Mouse (Mus musculus) neural tube, embryonic 13.5 days (tissue): ENCODE results near the gene Acvr2a. TPM values are rescaled to one million over a fixed set of nuclear protein-coding genes. Genes with fewer than 3 reads are reported as not detected.

Experiments used
- ATAC-seq: fragments of 200-750 bp; cut with Nextera tagmentation; 2 replicates; pipeline ENCODE4 v1.8.0; 2017; ENCODE audit warnings: low read depth, mild to moderate bottlenecking, moderate TSS enrichment, moderate library complexity
- H3K27ac ChIP-seq: fragments of 300-500 bp; sonication (generic); replicated peaks from 2 replicates; pipeline ENCODE4 v1.5.1; 2015; ENCODE audit warnings: moderate library complexity, mild to moderate bottlenecking, inconsistent platforms
- H3K27me3 ChIP-seq: fragments of 300-500 bp; sonication (generic); 2 replicates; pipeline ENCODE4 v1.6.1; 2015; ENCODE audit warnings: mild to moderate bottlenecking, inconsistent platforms
- H3K36me3 ChIP-seq: fragments of 300-500 bp; sonication (generic); 2 replicates; pipeline ENCODE4 v1.6.1; 2015; ENCODE audit warnings: mild to moderate bottlenecking, inconsistent platforms
- H3K4me1 ChIP-seq: fragments of 300-500 bp; sonication (generic); replicated peaks from 2 replicates; pipeline ENCODE4 v1.6.1; 2015; ENCODE audit warnings: inconsistent platforms
- H3K4me2 ChIP-seq: fragments of 300-500 bp; sonication (generic); 2 replicates; pipeline ENCODE4 v1.6.1; 2015; ENCODE audit warnings: inconsistent platforms, mild to moderate bottlenecking, moderate library complexity
- H3K4me3 ChIP-seq: fragments of 300-500 bp; sonication (generic); 2 replicates; pipeline ENCODE4 v1.5.1; 2015; ENCODE audit warnings: mild to moderate bottlenecking, inconsistent platforms
- H3K9ac ChIP-seq: fragments of 300-500 bp; sonication (generic); 2 replicates; pipeline ENCODE4 v1.6.1; 2015; ENCODE audit warnings: moderate library complexity, mild to moderate bottlenecking, inconsistent platforms
- H3K9me3 ChIP-seq: fragments of 300-500 bp; sonication (generic); 2 replicates; pipeline ENCODE4 v1.6.1; 2016; ENCODE audit warnings: inconsistent platforms
- WGBS: fragments of 180-500 bp; shearing (Covaris S2); methylation state at CpG from one replicate; pipeline ENCODE4 v1.1.7; 2015; 5-methylcytosine and 5-hydroxymethylcytosine counted together
- polyA plus RNA-seq: library from polyadenylated mRNA; unstranded; fragments of >200 nt; fragmentation: Nextera tagmentation; extraction: Ambion mirVana; gene quantifications from 2 replicates; pipeline ENCODE4 v1.2.1, GENCODE M21; 2015

Acvr2a gene
- polyA plus RNA-seq: 52.7 and 58.7 TPM in 2 replicates

DNA sequence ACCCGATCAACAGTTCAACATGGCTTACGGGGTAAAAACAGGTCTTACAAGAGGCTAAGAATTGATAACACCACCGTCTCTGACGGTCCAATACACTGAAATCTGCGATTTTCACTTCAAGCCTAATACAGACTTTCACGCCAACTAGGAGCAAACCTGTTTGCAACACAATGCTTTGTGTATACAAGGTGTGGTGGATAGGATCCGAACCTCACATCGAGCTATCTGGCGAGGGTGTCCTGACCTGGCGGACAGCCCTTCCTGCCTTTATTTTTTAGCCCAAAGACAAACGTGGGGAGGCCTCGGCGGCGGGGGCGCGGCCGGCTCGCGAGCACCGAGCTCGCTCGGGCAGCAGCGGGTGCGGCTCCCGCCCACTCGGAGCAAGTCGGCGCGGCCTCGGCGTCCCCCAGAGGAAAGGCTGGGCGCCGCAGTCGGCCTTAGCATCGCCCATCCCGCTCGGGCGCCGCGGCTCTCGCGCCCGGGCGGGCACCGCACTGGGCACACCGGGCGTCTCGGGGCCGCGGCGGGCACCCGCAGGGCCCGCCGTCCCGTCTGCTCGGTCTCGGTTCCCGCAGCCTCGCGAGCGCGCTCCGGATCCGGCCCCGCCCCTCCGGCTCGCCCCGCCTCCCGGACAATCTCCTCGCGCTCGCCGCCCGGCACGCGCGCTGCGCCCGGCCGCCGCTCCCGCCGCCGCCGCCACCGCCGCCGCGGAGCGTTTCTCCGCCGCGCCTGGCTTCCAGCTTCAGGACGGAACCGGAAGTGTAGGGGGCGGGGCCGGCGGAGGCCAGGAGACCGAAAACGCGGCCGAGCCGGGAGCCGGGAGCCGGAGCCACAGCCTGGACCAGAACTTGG, at the start of gene Acvr2a:
Acvr2a (plus strand) TSS at position 739 of the 852 bp plus-strand sequence.
- peak; percentile 92 for ATAC-seq
- Histone ChIP-seq H3K27ac (peak within 1 kb of the TSS; percentile 99), H3K4me1 (peaks cover 31% of the 10 kb centered on the region), H3K4me2 (peak within 1 kb of the TSS; percentile 67), H3K9ac (peak within 1 kb of the TSS; percentile 97), H3K27me3 (no peaks in the 10 kb centered on the region), H3K36me3 (no peaks in the 10 kb centered on the region), H3K4me3 (peak within 1 kb of the TSS; percentile 78), H3K9me3 (no peaks in the 10 kb centered on the region)
- WGBS: under 1% methylated on average over 104 of the region's 105 CpGs

DNA sequence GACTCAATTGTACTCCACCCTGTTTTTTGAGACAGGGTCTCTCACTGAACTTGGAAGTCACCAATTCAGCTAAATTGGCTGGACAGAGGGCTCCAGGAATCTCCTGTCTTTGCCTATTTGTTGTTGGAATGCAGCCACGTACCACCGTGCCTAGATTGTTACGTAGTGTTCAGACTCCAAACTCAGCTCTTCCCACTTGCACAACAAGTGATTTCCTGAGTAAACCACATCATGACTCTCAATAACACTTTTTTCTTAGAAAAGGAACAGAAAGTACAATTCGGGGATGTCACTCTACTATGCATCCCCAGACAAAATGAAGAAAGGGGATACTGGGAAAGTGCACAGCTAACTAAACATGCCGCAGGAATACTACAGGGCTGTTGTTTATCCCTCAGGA, 47.4 kb upstream of the Acvr2a start:
- Histone ChIP-seq H3K36me3 (no peaks in the 10 kb centered on the region), H3K9ac (no peak overlapping the region), H3K4me2 (no peak overlapping the region), H3K4me3 (no peak overlapping the region), H3K9me3 (no peaks in the 10 kb centered on the region), H3K27ac (no peak overlapping the region), H3K4me1 (no peaks in the 10 kb centered on the region), H3K27me3 (no peaks in the 10 kb centered on the region)
- WGBS: 93% methylated on average over 5 of the region's 5 CpGs
- ATAC-seq: no peak

DNA sequence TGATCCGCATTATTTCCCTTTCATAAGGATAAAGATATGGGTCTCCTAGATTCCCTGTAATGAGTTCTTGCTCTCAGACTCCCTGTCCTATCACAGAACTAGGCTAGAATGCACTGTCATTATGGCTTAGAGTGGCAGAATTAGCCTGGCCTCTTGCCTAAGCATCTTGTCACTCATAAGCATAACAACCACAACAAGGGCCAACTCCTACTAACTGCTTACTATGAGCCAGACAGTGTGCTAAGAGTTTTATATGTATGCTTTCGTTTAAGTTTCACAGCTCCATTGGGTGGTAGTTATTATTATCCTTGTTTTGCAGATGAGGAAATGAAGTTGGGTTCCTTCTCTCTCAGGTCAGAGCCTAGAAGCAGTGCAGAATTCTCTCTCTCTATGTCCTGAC, 46.1 kb upstream of the Acvr2a start:
- no peaks in the 10 kb centered on the region for H3K27me3 ChIP-seq
- no peaks in the 10 kb centered on the region for H3K9me3 ChIP-seq
- ATAC-seq: no peak
- 90% methylated on average over 2 of the region's 2 CpGs for WGBS
- no peak overlapping the region for H3K4me3 ChIP-seq
- H3K4me1 ChIP-seq: no peaks in the 10 kb centered on the region
- H3K4me2 ChIP-seq: no peak overlapping the region
- no peak overlapping the region for H3K9ac ChIP-seq
- no peaks in the 10 kb centered on the region for H3K36me3 ChIP-seq
- H3K27ac ChIP-seq: no peak overlapping the region

DNA sequence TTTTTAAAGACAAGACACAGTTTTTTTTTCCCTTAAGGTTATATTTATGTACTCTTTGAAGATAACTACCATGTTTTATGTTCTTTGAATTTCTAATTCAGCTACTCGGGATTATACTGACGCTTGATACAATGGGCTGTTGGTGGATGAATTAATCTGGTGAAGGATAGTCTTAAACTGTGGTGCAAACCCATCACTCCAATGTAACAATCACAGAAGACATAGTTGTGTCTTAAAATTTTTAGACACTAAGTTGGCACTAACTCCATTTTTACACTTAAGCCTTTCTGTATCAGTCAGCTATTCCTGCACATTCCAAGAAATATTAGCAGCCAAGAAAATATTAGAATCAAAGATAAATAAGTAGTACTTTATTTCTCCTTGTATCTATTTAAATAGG, 45.7 kb upstream of the Acvr2a start:
- no peak overlapping the region for H3K9ac ChIP-seq
- no peak for ATAC-seq
- no peaks in the 10 kb centered on the region for H3K9me3 ChIP-seq
- H3K4me2 ChIP-seq: no peak overlapping the region
- no peaks in the 10 kb centered on the region for H3K27me3 ChIP-seq
- H3K4me1 ChIP-seq: no peaks in the 10 kb centered on the region
- H3K4me3 ChIP-seq: no peak overlapping the region
- H3K36me3 ChIP-seq: no peaks in the 10 kb centered on the region
- WGBS: 81% methylated on average over 2 of the region's 2 CpGs
- no peak overlapping the region for H3K27ac ChIP-seq

DNA sequence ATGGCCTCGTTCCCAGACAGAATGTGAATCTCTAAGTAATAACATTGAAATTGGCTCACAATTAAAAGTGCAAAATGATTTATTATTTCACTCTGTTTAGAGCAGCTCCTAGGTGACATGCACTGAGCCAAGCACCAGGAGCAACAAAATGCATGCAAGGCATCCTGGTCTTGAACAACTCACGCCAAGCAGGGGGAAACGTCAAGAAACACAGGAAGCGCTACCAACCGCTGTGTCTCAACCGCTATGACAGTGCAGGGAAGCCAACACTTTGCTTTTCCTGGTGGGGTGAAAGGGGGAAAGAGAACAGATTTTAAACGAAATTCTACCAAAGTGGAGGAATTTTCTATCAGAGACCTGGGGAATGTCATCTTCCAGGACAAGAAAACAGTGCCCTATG, 43.8 kb upstream of the Acvr2a start:
- Histone ChIP-seq H3K4me1 (no peaks in the 10 kb centered on the region), H3K27me3 (no peaks in the 10 kb centered on the region), H3K4me3 (no peak overlapping the region), H3K9ac (no peak overlapping the region), H3K27ac (no peak overlapping the region), H3K36me3 (no peaks in the 10 kb centered on the region), H3K4me2 (no peak overlapping the region), H3K9me3 (no peaks in the 10 kb centered on the region)
- ATAC-seq: no peak
- 83% methylated on average over 7 of the region's 7 CpGs for WGBS

DNA sequence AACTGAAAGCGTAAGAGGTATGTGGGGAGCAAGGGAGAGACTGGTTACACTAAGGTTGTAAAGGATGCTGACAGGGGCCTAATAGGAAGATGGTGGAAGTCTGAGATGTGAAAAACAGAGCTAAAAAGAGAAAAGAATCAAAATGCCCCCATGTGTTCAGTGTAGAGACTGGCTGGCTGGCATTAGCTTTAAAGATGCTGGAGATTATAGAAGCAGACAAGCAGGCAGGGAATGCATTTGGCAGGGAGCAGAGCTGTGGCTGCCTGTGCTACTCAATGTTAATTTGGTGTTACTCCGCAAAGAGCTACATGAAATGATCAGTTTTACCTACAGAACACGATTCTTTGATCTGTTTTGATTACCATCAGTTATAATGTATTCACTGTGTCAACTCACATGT, 43.3 kb upstream of the Acvr2a start:
- ATAC-seq: no peak
- Histone ChIP-seq H3K9ac (no peak overlapping the region), H3K4me2 (no peak overlapping the region)

DNA sequence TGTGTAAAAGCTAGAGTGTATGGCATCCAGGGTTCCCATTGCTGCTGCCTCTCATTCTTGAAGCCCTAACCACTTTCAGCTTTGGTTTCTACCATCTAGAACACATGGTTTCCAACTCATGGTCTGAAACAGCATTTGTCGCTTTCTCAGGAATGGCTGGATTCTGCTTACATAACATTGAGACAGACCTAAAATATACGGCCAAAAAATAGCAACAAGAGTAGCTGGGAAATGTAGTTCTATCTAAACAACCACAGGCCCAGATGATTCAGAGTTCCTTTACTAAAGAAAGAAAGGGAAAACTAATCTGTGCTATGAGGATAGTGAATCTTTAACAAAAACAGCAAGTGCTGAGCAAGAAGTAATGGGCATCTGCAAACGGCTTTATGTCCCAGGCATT, 38.6 kb upstream of the Acvr2a start:
- WGBS: 96% methylated on average over 3 of the region's 3 CpGs
- no peak overlapping the region for H3K27ac ChIP-seq
- no peak for ATAC-seq
- no peak overlapping the region for H3K4me2 ChIP-seq
- H3K4me3 ChIP-seq: no peak overlapping the region
- H3K36me3 ChIP-seq: no peaks in the 10 kb centered on the region
- H3K4me1 ChIP-seq: no peaks in the 10 kb centered on the region
- H3K9ac ChIP-seq: no peak overlapping the region
- no peaks in the 10 kb centered on the region for H3K27me3 ChIP-seq
- H3K9me3 ChIP-seq: no peaks in the 10 kb centered on the region

More for the DNA sequence above, 43.3 kb upstream of the Acvr2a start:
- Histone ChIP-seq H3K4me1 (no peaks in the 10 kb centered on the region), H3K36me3 (no peaks in the 10 kb centered on the region), H3K27ac (no peak overlapping the region), H3K4me3 (no peak overlapping the region), H3K27me3 (no peaks in the 10 kb centered on the region), H3K9me3 (no peaks in the 10 kb centered on the region)
- WGBS: 85% methylated on average over 3 of the region's 3 CpGs

DNA sequence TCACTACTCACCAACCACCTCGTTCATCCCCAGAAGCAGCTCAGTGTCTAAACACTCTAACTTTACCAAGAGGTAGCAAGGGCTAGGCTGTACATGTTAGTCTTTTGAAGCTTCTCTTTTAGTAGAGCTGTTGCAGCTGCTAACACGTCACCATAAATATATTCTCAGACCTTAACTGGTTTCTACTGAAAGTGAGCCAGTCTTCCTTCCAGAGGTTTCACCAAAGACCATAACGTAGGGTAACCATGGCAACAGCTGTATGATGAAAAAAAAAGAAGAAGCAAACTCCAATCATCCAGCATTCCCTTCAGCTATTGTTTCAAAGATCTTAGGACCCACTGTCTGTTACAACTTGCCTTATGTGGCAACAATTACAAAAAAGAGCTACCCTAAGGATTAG, 25.0 kb upstream of the Acvr2a start:
- no peak overlapping the region for H3K4me3 ChIP-seq
- no peaks in the 10 kb centered on the region for H3K27me3 ChIP-seq
- no peak overlapping the region for H3K4me2 ChIP-seq
- H3K9ac ChIP-seq: no peak overlapping the region
- no peaks in the 10 kb centered on the region for H3K4me1 ChIP-seq
- no peak overlapping the region for H3K27ac ChIP-seq
- no peaks in the 10 kb centered on the region for H3K36me3 ChIP-seq
- WGBS: 76% methylated on average over 3 of the region's 3 CpGs
- no peaks in the 10 kb centered on the region for H3K9me3 ChIP-seq
- ATAC-seq: no peak

DNA sequence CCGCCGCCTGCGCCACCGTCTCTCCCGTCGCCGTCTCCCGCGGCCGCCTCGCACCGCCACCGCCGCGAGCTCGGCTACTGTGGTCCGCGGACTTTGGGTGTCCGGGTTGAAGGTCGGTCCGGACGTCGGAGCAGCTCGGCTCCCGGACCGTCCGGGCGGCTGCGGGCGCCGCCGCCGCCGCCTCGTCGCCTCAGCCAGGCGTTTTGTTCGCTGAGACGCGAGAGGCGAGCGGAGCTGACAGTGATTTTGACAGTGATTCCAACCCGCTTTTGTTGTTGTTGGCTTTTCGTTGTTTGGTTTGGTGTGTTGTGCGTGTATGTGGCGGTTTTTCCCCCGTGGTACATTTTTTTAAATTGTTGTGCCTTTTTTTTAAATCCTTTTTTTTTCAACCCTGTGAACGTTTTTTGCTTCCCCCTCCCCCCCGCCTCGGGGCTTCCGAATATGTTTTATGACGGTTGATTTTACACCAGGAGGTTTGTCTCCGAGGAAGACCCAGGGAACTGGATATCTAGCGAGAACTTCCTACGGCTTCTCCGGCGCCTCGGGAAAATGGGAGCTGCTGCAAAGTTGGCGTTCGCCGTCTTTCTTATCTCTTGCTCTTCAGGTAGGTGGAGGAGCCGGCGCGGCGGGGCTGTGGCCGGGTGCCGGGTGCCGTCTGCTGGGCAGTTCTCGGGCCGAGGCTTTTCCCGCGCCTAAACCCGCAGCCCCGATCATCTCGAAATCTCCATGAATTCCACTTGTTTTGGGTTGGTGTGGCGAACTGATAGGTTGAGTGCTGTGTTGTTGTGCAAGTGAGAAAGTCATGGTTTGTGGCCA, 522 bp downstream of the Acvr2a start:
- Histone ChIP-seq H3K4me1 (peaks cover 31% of the 10 kb centered on the region), H3K4me3 (peak overlapping the region; percentile 78), H3K36me3 (no peaks in the 10 kb centered on the region), H3K27me3 (no peaks in the 10 kb centered on the region), H3K27ac (peak overlapping the region; percentile 99), H3K9me3 (no peaks in the 10 kb centered on the region), H3K4me2 (peak overlapping the region; percentile 66), H3K9ac (peak overlapping the region; percentile 97)
- ATAC-seq: 0 out of 2 replicates have a peak, but pooled peaks have one; percentile 4
- WGBS: under 1% methylated on average over 76 of the region's 76 CpGs

DNA sequence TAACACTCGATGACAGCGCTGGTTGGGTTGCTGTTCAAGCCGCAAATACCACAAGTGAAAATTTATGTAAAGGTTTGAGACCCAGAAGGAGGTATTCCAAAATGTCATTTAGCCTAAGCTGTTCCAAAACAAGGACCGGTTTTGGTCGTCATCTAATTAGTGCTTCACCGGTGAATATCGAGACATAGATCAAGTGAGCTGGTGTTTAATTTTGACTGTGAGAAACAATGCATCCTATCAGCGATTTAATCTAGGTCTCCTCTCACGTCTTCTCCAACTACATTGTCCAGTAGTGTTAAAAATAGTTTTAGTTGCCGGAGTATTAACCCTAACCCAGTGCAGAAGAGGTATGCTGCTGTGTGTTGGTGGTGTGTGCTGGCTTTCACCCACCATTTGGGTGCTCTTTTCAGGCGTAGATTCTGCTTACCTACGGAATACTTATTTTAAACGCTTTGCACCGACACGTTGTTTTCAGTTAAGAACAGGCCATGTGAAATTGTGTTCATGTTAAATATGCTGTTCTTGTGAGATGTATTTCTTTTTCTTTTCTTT, 1.2 kb downstream of the Acvr2a start:
- peak overlapping the region; percentile 99 for H3K27ac ChIP-seq
- no peaks in the 10 kb centered on the region for H3K27me3 ChIP-seq
- ATAC-seq: no peak
- WGBS: 2% methylated on average over 15 of the region's 15 CpGs
- peak overlapping the region; percentile 78 for H3K4me3 ChIP-seq
- peak overlapping the region; percentile 97 for H3K9ac ChIP-seq
- peaks cover 33% of the 10 kb centered on the region for H3K4me1 ChIP-seq
- peak overlapping the region; percentile 66 for H3K4me2 ChIP-seq
- no peaks in the 10 kb centered on the region for H3K9me3 ChIP-seq
- no peaks in the 10 kb centered on the region for H3K36me3 ChIP-seq

DNA sequence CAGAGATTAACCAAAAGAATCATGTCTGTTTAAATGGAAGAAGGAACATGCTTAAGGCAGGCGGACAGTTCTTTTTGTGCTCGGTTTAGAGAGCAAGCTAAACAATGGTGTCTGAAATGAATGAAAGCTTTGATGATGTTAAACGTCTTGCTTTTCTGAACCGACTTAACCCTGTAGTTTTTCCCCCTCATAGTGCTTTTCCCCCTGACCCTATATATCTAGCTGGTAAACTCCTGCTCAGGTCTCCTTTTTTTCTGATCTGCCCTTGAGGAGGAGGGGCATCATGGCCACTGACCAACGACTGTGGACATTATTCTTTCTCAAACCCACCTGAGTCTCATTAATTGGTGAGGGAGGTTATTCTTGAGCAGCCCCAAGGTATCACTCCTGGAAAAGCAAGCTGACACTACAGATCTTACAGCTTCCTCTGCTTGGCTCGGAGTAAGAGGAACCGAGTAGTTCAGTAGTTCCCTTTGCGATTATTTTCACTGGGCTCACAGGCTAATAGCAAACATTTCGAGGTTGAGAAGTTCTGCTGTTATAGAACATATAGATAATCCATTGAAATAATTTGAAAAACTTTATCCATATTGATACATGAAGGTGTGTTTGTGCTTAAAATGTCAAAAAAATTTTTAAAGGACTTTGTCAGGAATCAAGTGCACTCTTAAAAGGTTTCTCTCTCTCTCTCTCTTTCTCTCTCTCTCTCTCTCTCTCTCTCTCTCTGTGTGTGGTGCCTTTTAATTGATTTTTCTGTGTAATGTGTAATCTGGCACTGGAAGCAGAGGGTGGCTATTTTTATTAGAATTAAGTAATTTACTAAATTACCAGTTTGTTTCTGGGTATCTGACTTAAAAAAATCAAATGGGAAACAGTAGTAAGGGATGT, 2.5 kb downstream of the Acvr2a start:
- H3K27ac ChIP-seq: peak overlapping the region; percentile 99
- no peaks in the 10 kb centered on the region for H3K36me3 ChIP-seq
- no peaks in the 10 kb centered on the region for H3K27me3 ChIP-seq
- no peaks in the 10 kb centered on the region for H3K9me3 ChIP-seq
- 17% methylated on average over 9 of the region's 9 CpGs for WGBS
- H3K4me1 ChIP-seq: peaks cover 39% of the 10 kb centered on the region
- H3K9ac ChIP-seq: peak overlapping the region; percentile 97
- peak overlapping the region; percentile 78 for H3K4me3 ChIP-seq
- H3K4me2 ChIP-seq: peak overlapping the region; percentile 66
- ATAC-seq: no peak
